Mouse (Mus musculus) olfactory bulb, adult 2 months (tissue): ENCODE measurements around the gene Ncapd2.

Experiments used
- CTCF ChIP-seq: fragments of 200-500 bp; IDR thresholded peaks from 2 replicates; pipeline ENCODE4 v1.5.1; 2012; ENCODE audit warnings: low read depth, mild to moderate bottlenecking, low read length, moderate library complexity; ENCODE audit not compliant: insufficient read depth
- POLR2A ChIP-seq: fragments of 200-500 bp; IDR thresholded peaks from 2 replicates; pipeline ENCODE4 v1.6.1; 2012; ENCODE audit warnings: mild to moderate bottlenecking, low read depth, low read length, moderate library complexity; ENCODE audit not compliant: insufficient read depth

DNA sequence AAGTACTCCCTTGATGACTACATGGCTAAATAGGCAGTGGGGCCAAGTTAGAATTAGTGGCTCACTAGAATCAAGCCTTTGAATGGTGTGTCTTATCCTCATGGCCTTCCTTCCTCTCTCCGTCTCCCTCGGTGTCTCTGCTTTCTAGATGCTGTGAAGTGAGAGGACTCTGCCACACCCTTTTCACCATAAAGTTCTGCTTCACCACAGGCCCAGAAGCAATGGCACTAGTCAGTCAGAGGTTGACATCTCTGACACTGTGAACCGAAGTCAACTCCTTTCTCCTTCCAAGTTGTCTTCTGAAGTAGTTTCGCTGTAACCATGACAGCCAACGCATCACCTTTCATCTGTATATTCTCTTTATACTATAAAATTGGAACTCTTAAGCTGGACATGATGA lies 48.0 kb upstream of the Ncapd2 start:
- TF ChIP-seq CTCF (no peak), POLR2A (no peak)
